Mouse (Mus musculus) heart, embryonic 16.5 days (tissue): ENCODE measurements around the gene Gtsf1. TPM values are rescaled to one million over a fixed set of nuclear protein-coding genes. Genes with fewer than 3 reads are reported as not detected.
"Not testable (repeated sequence)": the region's sequence is repeated elsewhere in the genome, so short reads cannot be mapped to it uniquely, and the experiment has no call there.

ENCODE experiments used
- ATAC-seq: fragments of 200-750 bp; cut with Nextera tagmentation; replicated peaks from 2 replicates; pipeline ENCODE4 v1.8.0; 2017; ENCODE audit warnings: moderate number of reproducible peaks; ENCODE audit not compliant: insufficient read depth, low FRiP score; ENCODE audit errors: extremely low read depth
- H3K27ac ChIP-seq: fragments of 300-500 bp; sonication (generic); 2 replicates; pipeline ENCODE4 v1.5.1; 2014; ENCODE audit warnings: mild to moderate bottlenecking, low read length, control low read depth, moderate library complexity
- H3K27me3 ChIP-seq: fragments of 300-500 bp; sonication (generic); 2 replicates; pipeline ENCODE4 v1.6.1; 2014; ENCODE audit warnings: low read length, mixed read lengths; ENCODE audit not compliant: control insufficient read depth, insufficient read depth
- H3K36me3 ChIP-seq: fragments of 300-500 bp; sonication (generic); 2 replicates; pipeline ENCODE4 v1.6.1; 2014; ENCODE audit not compliant: control insufficient read depth, insufficient read depth
- H3K4me1 ChIP-seq: fragments of 300-500 bp; sonication (generic); 2 replicates; pipeline ENCODE4 v1.6.1; 2014; ENCODE audit warnings: low read length, mixed read lengths; ENCODE audit not compliant: control insufficient read depth, insufficient read depth
- H3K4me2 ChIP-seq: fragments of 300-500 bp; sonication (generic); 2 replicates; pipeline ENCODE4 v1.6.1; 2014; ENCODE audit warnings: low read depth, mild to moderate bottlenecking, control low read depth, low read length
- H3K4me3 ChIP-seq: fragments of 300-500 bp; sonication (generic); 2 replicates; pipeline ENCODE4 v1.5.1; 2014; ENCODE audit warnings: mild to moderate bottlenecking, control low read depth, low read length
- H3K9ac ChIP-seq: fragments of 300-500 bp; sonication (generic); 2 replicates; pipeline ENCODE4 v1.6.1; 2014; ENCODE audit warnings: low read length, control low read depth
- H3K9me3 ChIP-seq: fragments of 300-500 bp; sonication (generic); replicated peaks from 2 replicates; pipeline ENCODE4 v1.6.1; 2016; ENCODE audit warnings: low read length; ENCODE audit not compliant: control insufficient read depth
- WGBS: fragments of 180-500 bp; shearing (Covaris S2); extraction: QIAGEN DNeasy Blood & Tissue Kit; methylation state at CpG from one replicate; pipeline ENCODE4 v1.1.7; 2014; 5-methylcytosine and 5-hydroxymethylcytosine counted together
- polyA plus RNA-seq: library from polyadenylated mRNA; unstranded; fragments of >200 nt; fragmentation: Nextera tagmentation; extraction: Ambion mirVana; gene quantifications from 2 replicates; pipeline ENCODE4 v1.2.1, GENCODE M21; 2015

Gtsf1 gene
- polyA plus RNA-seq, 1 experiment from 2014 or later, result 15.3 TPM

GRCm38 (mm10) chr15:103448369-103448768 is 18.1 kb upstream of the Gtsf1 start, which contains the start of gene Gtsf2:
Gene Gtsf2 (minus strand): TSS chr15:103448469.
- no peak within 1 kb of the TSS for H3K27ac ChIP-seq
- 42% methylated on average over 3 of the region's 3 CpGs for WGBS

DNA sequence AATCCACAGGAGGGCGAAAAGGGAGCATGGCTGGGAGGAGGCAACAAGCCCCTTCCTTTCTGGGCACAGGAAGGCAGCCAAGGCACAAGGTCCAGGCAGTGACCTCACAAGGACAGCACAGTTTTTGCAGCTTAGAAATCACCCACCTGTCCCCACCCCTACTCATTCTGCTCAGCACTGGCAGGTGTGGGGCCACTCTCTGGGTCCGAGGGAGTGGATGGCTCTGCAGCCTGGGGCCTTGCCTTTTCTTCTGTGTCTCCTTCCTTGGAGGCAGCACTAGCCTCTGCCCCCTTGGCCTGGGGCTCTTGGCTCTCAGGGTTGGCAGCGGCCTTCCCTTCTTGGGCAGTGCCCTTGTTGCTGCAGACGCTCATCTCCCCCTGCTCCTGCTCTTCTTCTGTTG is 15.7 kb upstream of the Gtsf1 start:
- 75% methylated on average over 4 of the region's 4 CpGs for WGBS
- not testable (repeated sequence) for H3K4me1 ChIP-seq, H3K4me3 ChIP-seq, H3K27me3 ChIP-seq, H3K9ac ChIP-seq, H3K36me3 ChIP-seq, H3K27ac ChIP-seq, ATAC-seq, H3K4me2 ChIP-seq, H3K9me3 ChIP-seq

More at GRCm38 (mm10) chr15:103448369-103448768, 18.1 kb upstream of the Gtsf1 start, which contains the start of gene Gtsf2:
- Histone ChIP-seq H3K4me2 (no peak within 1 kb of the TSS), H3K9ac (no peak within 1 kb of the TSS), H3K4me3 (no peak within 1 kb of the TSS), H3K36me3 (no peaks in the 10 kb centered on the region), H3K27me3 (no peaks in the 10 kb centered on the region), H3K4me1 (no peaks in the 10 kb centered on the region), H3K9me3 (no peaks in the 10 kb centered on the region)
- ATAC-seq, result no peak

DNA sequence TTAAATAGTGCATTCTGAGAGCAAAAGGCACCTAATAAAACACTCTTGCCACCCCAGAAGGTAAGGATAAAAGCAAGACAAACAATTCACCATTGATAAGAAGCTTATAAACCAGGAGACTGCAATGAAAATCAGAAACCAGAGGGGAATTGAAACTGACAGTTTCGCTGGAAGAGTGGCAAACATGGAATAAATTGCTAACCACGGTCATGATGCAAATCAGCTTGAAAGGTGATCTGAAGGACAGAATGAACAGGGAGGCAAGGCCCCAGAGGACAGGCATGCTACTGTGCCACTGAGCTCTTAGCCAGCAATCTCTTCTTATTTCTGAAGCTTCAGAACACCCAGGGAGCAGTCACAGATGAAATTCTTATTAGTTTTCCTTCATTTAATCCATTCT is 3.3 kb downstream of the Gtsf1 start:
- 54% methylated on average over 2 of the region's 2 CpGs for WGBS
- no peak for ATAC-seq
- H3K9me3 ChIP-seq, result no peaks in the 10 kb centered on the region

DNA sequence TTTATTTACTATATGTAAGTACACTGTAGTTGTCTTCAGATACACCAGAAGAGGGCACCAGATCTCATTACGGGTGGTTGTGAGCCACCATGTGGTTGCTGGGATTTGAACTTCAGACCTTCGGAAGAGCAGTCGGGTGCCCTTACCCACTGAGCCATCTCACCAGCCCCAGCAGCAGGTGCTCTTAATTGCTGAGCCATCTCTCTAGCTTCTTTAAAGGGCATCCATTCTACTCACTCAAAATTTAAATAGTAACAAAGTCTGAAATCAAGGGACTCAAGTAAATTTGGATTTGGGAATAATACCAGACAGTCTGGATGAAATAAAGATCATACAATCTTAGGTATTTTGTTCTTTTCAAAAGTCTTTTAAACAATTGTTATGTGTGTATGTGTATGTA is 24.7 kb downstream of the Gtsf1 start:
- not testable (repeated sequence) for H3K27ac ChIP-seq, H3K9ac ChIP-seq, H3K27me3 ChIP-seq, H3K9me3 ChIP-seq, H3K4me3 ChIP-seq, ATAC-seq, H3K4me2 ChIP-seq, H3K36me3 ChIP-seq, H3K4me1 ChIP-seq
- 96% methylated on average over 2 of the region's 3 CpGs for WGBS

More for the DNA sequence above, 3.3 kb downstream of the Gtsf1 start:
- H3K4me2 ChIP-seq, result no peak overlapping the region
- H3K27me3 ChIP-seq, result no peaks in the 10 kb centered on the region
- no peak overlapping the region for H3K4me3 ChIP-seq
- no peak overlapping the region for H3K27ac ChIP-seq
- 0 out of 2 replicates have a peak, but pooled peaks cover 2% of the 10 kb centered on the region for H3K4me1 ChIP-seq
- no peaks in the 10 kb centered on the region for H3K36me3 ChIP-seq
- no peak overlapping the region for H3K9ac ChIP-seq

- no peak for ATAC-seq
- no peak overlapping the region for H3K4me3 ChIP-seq
- H3K4me2 ChIP-seq, result no peak overlapping the region
- H3K36me3 ChIP-seq, result no peaks in the 10 kb centered on the region
- 82% methylated on average over 5 of the region's 5 CpGs for WGBS
- no peaks in the 10 kb centered on the region for H3K27me3 ChIP-seq
- H3K4me1 ChIP-seq, result no peaks in the 10 kb centered on the region
- H3K27ac ChIP-seq, result no peak overlapping the region
- no peak overlapping the region for H3K9ac ChIP-seq
- no peaks in the 10 kb centered on the region for H3K9me3 ChIP-seq
Observed at GRCm38 (mm10) chr15:103401361-103401760, 28.9 kb downstream of the Gtsf1 start.

GRCm38 (mm10) chr15:103393577-103393976 is 36.7 kb downstream of the Gtsf1 start:
- Histone ChIP-seq H3K4me3 (no peak overlapping the region), H3K9ac (no peak overlapping the region), H3K9me3 (no peaks in the 10 kb centered on the region), H3K4me1 (no peaks in the 10 kb centered on the region), H3K36me3 (no peaks in the 10 kb centered on the region), H3K4me2 (no peak overlapping the region), H3K27me3 (no peaks in the 10 kb centered on the region), H3K27ac (no peak overlapping the region)
- no peak for ATAC-seq

GRCm38 (mm10) chr15:103388556-103389145 is 41.6 kb downstream of the Gtsf1 start:
- 62% methylated on average over 3 of the region's 4 CpGs for WGBS
- no peak overlapping the region for H3K9ac ChIP-seq
- H3K4me2 ChIP-seq, result no peak overlapping the region
- no peak overlapping the region for H3K4me3 ChIP-seq
- H3K27me3 ChIP-seq, result no peaks in the 10 kb centered on the region
- ATAC-seq, result peak; percentile 52; the same call in 1 of the 2 replicates
- H3K9me3 ChIP-seq, result no peaks in the 10 kb centered on the region
- H3K4me1 ChIP-seq, result peaks cover 13% of the 10 kb centered on the region
- H3K36me3 ChIP-seq, result no peaks in the 10 kb centered on the region
- H3K27ac ChIP-seq, result no peak overlapping the region

- Histone ChIP-seq H3K27me3 (no peaks in the 10 kb centered on the region), H3K36me3 (no peaks in the 10 kb centered on the region), H3K27ac (peak overlapping the region; percentile 81), H3K4me1 (peaks cover 31% of the 10 kb centered on the region), H3K9ac (0 out of 2 replicates have a peak overlapping the region, but pooled peaks have one; percentile 14), H3K9me3 (no peaks in the 10 kb centered on the region), H3K4me3 (peak overlapping the region; percentile 14), H3K4me2 (peak overlapping the region; percentile 43)
- peak; percentile 63 for ATAC-seq
- WGBS, result 51% methylated on average over 7 of the region's 7 CpGs
Observed at GRCm38 (mm10) chr15:103383771-103384488, 46.3 kb downstream of the Gtsf1 start.

GRCm38 (mm10) chr15:103382795-103383406 is 47.4 kb downstream of the Gtsf1 start:
- no peaks in the 10 kb centered on the region for H3K9me3 ChIP-seq
- 31% methylated on average over 5 of the region's 5 CpGs for WGBS
- H3K4me2 ChIP-seq, result peak overlapping the region; percentile 43
- H3K36me3 ChIP-seq, result no peaks in the 10 kb centered on the region
- peak overlapping the region; percentile 14; the same call in 1 of the 2 replicates for H3K4me3 ChIP-seq
- H3K4me1 ChIP-seq, result peaks cover 42% of the 10 kb centered on the region
- ATAC-seq, result peak; percentile 72
- H3K9ac ChIP-seq, result 0 out of 2 replicates have a peak overlapping the region, but pooled peaks have one; percentile 14
- H3K27ac ChIP-seq, result peak overlapping the region; percentile 81
- no peaks in the 10 kb centered on the region for H3K27me3 ChIP-seq
